ENCODE assay signal across 9 mouse cellular contexts in the genomic region with DNA sequence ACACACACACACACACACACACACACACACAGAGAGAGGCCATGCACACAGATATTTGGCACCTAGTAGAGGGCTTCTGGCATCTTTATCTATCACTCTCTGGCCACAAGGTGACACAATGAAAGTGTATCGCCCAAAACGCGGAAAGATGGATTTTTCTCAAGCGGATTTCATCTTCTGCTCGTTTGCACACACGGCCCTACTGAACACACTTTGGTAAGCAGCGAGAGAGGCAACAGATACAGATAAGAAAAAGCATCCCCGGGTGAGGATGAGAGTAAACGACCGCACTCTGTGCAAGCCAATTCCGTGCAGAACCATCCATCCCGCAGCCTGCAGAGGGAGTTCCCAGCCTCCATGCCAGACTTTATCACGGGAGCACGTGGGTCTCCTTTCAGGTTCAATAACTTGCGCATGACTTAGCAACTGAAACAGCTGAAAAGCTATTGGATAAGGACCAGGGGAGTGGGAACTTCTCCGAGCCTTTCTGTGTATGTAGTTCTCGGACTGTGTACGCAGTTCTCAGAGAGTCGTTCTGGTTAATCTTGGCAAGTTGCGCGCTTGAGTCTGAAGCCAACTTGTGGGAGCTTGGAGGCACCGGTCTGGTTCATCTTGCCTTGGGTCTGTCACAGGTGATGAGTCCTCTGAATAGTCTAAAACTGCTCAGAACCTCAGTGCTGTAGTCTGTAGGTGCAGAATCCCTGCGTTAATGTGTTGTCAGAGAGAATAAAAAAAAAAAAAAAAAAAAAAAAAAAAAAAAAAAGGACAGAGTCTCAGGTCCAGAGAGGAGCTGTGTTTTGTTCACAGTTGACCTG.
DNase-seq lines count a peak whose midpoint lies in the region; ATAC-seq and TF ChIP-seq lines count a peak whose summit lies in the region.
"Had no signal": no experiment of that assay in that cellular context is flagged by ENCODE, and none has a peak within 500 bp of the region (broad histone marks: within the 10 kb centered on the region; RNA-seq: fewer than 3 reads in every experiment).

No protein-coding gene starts in this region.

- no peaks in the 10 kb centered on the region for H3K4me1 ChIP-seq in liver, postnatal 0 days (ENCODE audit: insufficient read depth)
- peaks cover 13% of the 10 kb centered on the region; the same call in 1 of the 2 replicates for H3K4me1 ChIP-seq in heart, embryonic 15.5 days (replicated peaks)
- H3K4me1 ChIP-seq in lung, postnatal 0 days (ENCODE audit: insufficient read depth, low read depth, low read length): no peaks in the 10 kb centered on the region

- peak; percentile 38; the same call in 1 of the 2 replicates for ATAC-seq in liver, postnatal 0 days
- peak; percentile 69; the same call in 1 of the 2 replicates for ATAC-seq in heart, embryonic 15.5 days (replicated peaks; ENCODE audit: insufficient number of reproducible peaks, insufficient read depth, low FRiP score, low read depth)
- ATAC-seq in lung, postnatal 0 days: peak; percentile 32
- no peak for ATAC-seq in granulocyte monocyte progenitor cell, adult 5-6 weeks (replicated peaks; ENCODE audit: poor library complexity, severe bottlenecking)
- ATAC-seq: Patski had no signal

- DNase-seq in liver, postnatal 0 days: no peak
- DNase-seq in liver: no peak
- DNase-seq in cerebellum, postnatal 10 days: peak; percentile 90 to 92
- DNase-seq in lung, postnatal 0 days (ENCODE audit: low spot score): peak; percentile 19
- no peak for DNase-seq in urinary bladder, postnatal 4 days (ENCODE audit: low spot score in 2 of 2)
- DNase-seq in ovary, adult 18-20 months (ENCODE audit: low spot score): no peak

- 70% methylated on average over 23 of the region's 23 CpGs for WGBS in liver, postnatal 0 days (ENCODE audit: insufficient replicate concordance)
- 49% methylated on average over 23 of the region's 23 CpGs for WGBS in heart, embryonic 15.5 days
- 59% methylated on average over 23 of the region's 23 CpGs for WGBS in lung, postnatal 0 days

- 0 out of 2 replicates have a peak, but pooled peaks have one; percentile 10 for TF ChIP-seq CTCF in liver, postnatal 0 days (IDR thresholded peaks at IDR 0.05; ENCODE audit: low read depth)
- TF ChIP-seq CTCF in lung, postnatal 0 days (IDR thresholded peaks at IDR 0.05): peak; percentile 30

- no peaks in the 10 kb centered on the region for H3K27me3 ChIP-seq in liver, postnatal 0 days (ENCODE audit: insufficient read depth, low read length)
- H3K27me3 ChIP-seq in heart, embryonic 15.5 days: no peaks in the 10 kb centered on the region
- H3K27me3 ChIP-seq in lung, postnatal 0 days (replicated peaks; ENCODE audit: insufficient read depth, low read length): no peaks in the 10 kb centered on the region
- H3K27me3 ChIP-seq: Patski had no signal

- no peak overlapping the region for H3K4me3 ChIP-seq in liver, postnatal 0 days (ENCODE audit: low read depth, low read length)
- peak overlapping the region; percentile 29 for H3K4me3 ChIP-seq in heart, embryonic 15.5 days
- no peak overlapping the region for H3K4me3 ChIP-seq in lung, postnatal 0 days (ENCODE audit: low read depth, low read length)

- H3K27ac ChIP-seq in liver, postnatal 0 days (ENCODE audit: low read depth): no peak overlapping the region
- H3K27ac ChIP-seq in heart, embryonic 15.5 days: peak overlapping the region; percentile 64
- H3K27ac ChIP-seq in lung, postnatal 0 days (ENCODE audit: low read length): no peak overlapping the region

- TF ChIP-seq EP300 in liver, postnatal 0 days (IDR thresholded peaks at IDR 0.05; ENCODE audit: low read depth): no peak
- TF ChIP-seq EP300 in lung, postnatal 0 days (IDR thresholded peaks at IDR 0.05): no peak

- no peaks in the 10 kb centered on the region for H3K9me3 ChIP-seq in liver, postnatal 0 days (ENCODE audit: low read length)
- no peaks in the 10 kb centered on the region for H3K9me3 ChIP-seq in heart, embryonic 15.5 days (replicated peaks)
- no peaks in the 10 kb centered on the region for H3K9me3 ChIP-seq in lung, postnatal 0 days (ENCODE audit: low read length)

- H3K4me2 ChIP-seq in liver, postnatal 0 days (ENCODE audit: low read depth, low read length): no peak overlapping the region
- H3K4me2 ChIP-seq in heart, embryonic 15.5 days: peak overlapping the region; percentile 57
- H3K4me2 ChIP-seq in lung, postnatal 0 days (replicated peaks; ENCODE audit: low read depth, low read length): 0 out of 2 replicates have a peak overlapping the region, but pooled peaks have one; percentile 14

- no peaks in the 10 kb centered on the region for H3K36me3 ChIP-seq in liver, postnatal 0 days (replicated peaks; ENCODE audit: insufficient read depth, low read length)
- no peaks in the 10 kb centered on the region for H3K36me3 ChIP-seq in heart, embryonic 15.5 days
- no peaks in the 10 kb centered on the region for H3K36me3 ChIP-seq in lung, postnatal 0 days (ENCODE audit: insufficient read depth, low read length)

- no peak overlapping the region for H3K9ac ChIP-seq in liver, postnatal 0 days (replicated peaks)
- H3K9ac ChIP-seq in heart, embryonic 15.5 days: no peak overlapping the region
- no peak overlapping the region for H3K9ac ChIP-seq in lung, postnatal 0 days (replicated peaks; ENCODE audit: low read depth)

Comparison
In these comparisons a context has a peak if more than half of its experiments do, and no peak if none do; other contexts are left out.
1. DNase-seq: peak in cerebellum, postnatal 10 days (2 of 2) and lung, postnatal 0 days (single experiment); none in liver, postnatal 0 days (single experiment), liver (single experiment), urinary bladder, postnatal 4 days (0 of 2) and ovary, adult 18-20 months (single experiment).